Mouse (Mus musculus) heart, embryonic 11.5 days (tissue): ENCODE data around the gene Atrnl1. TPM values are rescaled to one million over a fixed set of nuclear protein-coding genes. Genes with fewer than 3 reads are reported as not detected.

ENCODE experiments used
- ATAC-seq: fragments of 200-750 bp; cut with Nextera tagmentation; replicated peaks from 2 replicates; pipeline ENCODE4 v1.8.0; 2017; ENCODE audit warnings: moderate library complexity; ENCODE audit not compliant: insufficient number of reproducible peaks, low FRiP score, low TSS enrichment
- H3K27ac ChIP-seq: fragments of 300-500 bp; sonication (generic); 2 replicates; pipeline ENCODE4 v1.5.1; 2014; ENCODE audit warnings: mild to moderate bottlenecking, low read depth, low read length
- H3K27me3 ChIP-seq: fragments of 300-500 bp; sonication (generic); 2 replicates; pipeline ENCODE4 v1.6.1; 2014; ENCODE audit warnings: mild to moderate bottlenecking, low read length, mixed read lengths; ENCODE audit not compliant: control insufficient read depth, insufficient read depth
- H3K36me3 ChIP-seq: fragments of 300-500 bp; sonication (generic); 2 replicates; pipeline ENCODE4 v1.6.1; 2014; ENCODE audit warnings: mild to moderate bottlenecking, low read length, moderate library complexity, mixed read lengths; ENCODE audit not compliant: control insufficient read depth, insufficient read depth
- H3K4me1 ChIP-seq: fragments of 300-500 bp; sonication (generic); 2 replicates; pipeline ENCODE4 v1.6.1; 2014; ENCODE audit warnings: low read length; ENCODE audit not compliant: control insufficient read depth, insufficient read depth
- H3K4me2 ChIP-seq: fragments of 300-500 bp; sonication (generic); 2 replicates; pipeline ENCODE4 v1.6.1; 2014; ENCODE audit warnings: mild to moderate bottlenecking, moderate library complexity
- H3K4me3 ChIP-seq: fragments of 300-500 bp; sonication (generic); 2 replicates; pipeline ENCODE4 v1.5.1; 2014; ENCODE audit warnings: low read depth, low read length
- H3K9ac ChIP-seq: fragments of 300-500 bp; sonication (generic); 2 replicates; pipeline ENCODE4 v1.6.1; 2014; ENCODE audit warnings: mild to moderate bottlenecking, low read depth, low read length, moderate library complexity
- H3K9me3 ChIP-seq: fragments of 300-500 bp; sonication (generic); replicated peaks from 2 replicates; pipeline ENCODE4 v1.6.1; 2016; ENCODE audit warnings: low read length; ENCODE audit not compliant: control insufficient read depth
- WGBS: fragments of 180-500 bp; shearing (Covaris S2); extraction: QIAGEN DNeasy Blood & Tissue Kit; methylation state at CpG from one replicate; pipeline ENCODE4 v1.1.7; 2014; ENCODE audit not compliant: insufficient replicate concordance; 5-methylcytosine and 5-hydroxymethylcytosine counted together
- polyA plus RNA-seq: library from polyadenylated mRNA; unstranded; fragments of >200 nt; fragmentation: Nextera tagmentation; extraction: Ambion mirVana; gene quantifications from 2 replicates; pipeline ENCODE4 v1.2.1, GENCODE M21; 2014

Gene Atrnl1
- polyA plus RNA-seq, 1 experiment from 2014 or later = 4.0 TPM

DNA sequence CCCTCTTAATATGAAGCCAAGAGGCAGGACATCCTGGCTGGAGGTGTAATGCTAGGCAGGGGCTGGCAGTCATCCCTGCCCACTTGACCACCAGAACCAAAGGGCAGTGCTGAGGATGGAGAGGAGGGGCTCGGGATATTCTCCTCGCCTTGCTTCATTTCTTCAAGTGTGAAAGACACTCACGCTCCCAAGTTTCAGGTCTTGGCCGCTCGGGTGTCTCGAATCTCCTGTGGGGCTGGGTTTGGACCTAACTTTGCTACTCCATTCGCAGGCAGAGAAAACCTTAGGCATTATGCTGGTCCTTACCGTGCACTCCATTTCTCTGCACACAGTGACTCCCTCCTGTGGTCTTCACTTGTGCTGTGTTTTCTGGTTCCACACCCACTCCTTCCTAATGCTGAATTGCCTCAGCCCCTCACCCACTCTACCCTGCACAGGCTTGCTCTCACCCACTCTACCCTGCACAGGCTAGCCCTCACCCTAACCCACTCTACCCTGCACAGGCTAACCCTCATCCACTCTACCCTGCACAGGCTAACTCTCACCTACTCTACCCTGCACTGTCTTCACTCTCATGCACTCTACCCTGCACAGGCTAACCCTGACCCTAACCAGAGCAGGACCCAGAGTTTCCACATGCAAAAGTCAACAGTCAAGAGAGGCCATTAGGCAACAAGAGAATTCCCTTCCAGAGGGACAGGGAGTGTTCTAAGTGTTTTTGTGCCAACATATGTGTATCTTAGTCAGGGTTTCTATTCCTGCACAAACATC, 410.9 kb downstream of the Atrnl1 start:
- H3K27ac ChIP-seq = no peak overlapping the region
- H3K4me1 ChIP-seq = peaks cover 6% of the 10 kb centered on the region
- H3K9me3 ChIP-seq = no peaks in the 10 kb centered on the region
- 0 out of 2 replicates have a peak, but pooled peaks cover under 1% of the 10 kb centered on the region for H3K36me3 ChIP-seq
- H3K4me2 ChIP-seq = no peak overlapping the region
- ATAC-seq = no peak
- H3K9ac ChIP-seq = no peak overlapping the region
- no peak overlapping the region for H3K4me3 ChIP-seq
- 88% methylated on average over 8 of the region's 8 CpGs for WGBS
- no peaks in the 10 kb centered on the region for H3K27me3 ChIP-seq

DNA sequence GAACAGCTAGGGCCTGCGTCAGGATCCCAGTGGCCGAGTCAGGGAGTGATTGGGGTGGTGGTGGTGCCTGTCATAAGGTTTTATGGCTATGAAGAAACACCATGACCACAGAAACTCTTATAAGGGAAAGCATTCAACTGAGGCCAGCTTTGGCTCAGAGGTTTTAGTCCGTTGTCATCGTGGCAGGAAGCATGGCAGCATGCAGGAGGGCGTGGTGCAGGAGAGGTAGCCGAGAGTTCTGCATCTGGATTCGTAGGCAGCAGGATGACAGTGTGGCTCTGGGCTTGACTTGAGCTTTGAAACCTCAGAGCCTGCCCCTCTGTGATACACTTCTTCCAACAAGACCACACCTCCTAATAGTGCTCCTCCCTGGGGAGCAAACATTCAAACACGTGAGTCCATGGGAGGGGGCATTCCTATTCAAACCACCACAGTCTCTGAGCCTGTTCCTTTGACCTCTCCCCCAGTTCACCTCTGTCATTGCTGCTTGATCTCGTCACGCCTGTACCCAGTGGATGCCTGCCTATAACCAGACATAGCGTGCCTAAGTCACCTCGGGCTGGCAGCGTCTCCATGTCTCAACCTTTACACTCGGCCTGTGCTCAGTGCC, 412.5 kb downstream of the Atrnl1 start:
- no peak for ATAC-seq
- WGBS = 82% methylated on average over 14 of the region's 14 CpGs
- Histone ChIP-seq H3K4me2 (no peak overlapping the region), H3K9ac (no peak overlapping the region), H3K36me3 (0 out of 2 replicates have a peak, but pooled peaks cover 4% of the 10 kb centered on the region), H3K9me3 (no peaks in the 10 kb centered on the region), H3K27ac (no peak overlapping the region), H3K27me3 (no peaks in the 10 kb centered on the region), H3K4me3 (no peak overlapping the region), H3K4me1 (peaks cover 6% of the 10 kb centered on the region)

DNA sequence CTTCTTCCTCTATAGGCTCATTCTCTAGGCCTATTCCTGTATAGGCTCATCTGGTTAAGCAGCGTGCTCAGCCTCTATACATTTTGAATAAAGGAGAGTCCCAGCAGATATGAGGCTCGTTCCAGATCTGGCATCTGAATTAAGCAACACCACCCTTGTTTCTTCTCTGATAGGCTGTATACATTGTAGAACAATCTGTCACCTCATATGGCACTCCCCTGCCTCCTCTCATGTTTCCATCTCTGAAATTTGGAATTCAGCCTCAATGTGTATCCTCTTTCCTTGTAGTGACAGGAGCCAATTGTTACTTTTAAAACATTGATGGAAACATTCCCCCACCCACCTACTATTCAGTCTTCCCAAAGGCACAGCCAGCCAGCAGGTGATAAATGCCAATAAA, 414.2 kb downstream of the Atrnl1 start:
- Histone ChIP-seq H3K27me3 (no peaks in the 10 kb centered on the region), H3K9me3 (no peaks in the 10 kb centered on the region; the same call in 1 of the 2 replicates), H3K9ac (no peak overlapping the region), H3K4me1 (no peaks in the 10 kb centered on the region), H3K27ac (no peak overlapping the region), H3K36me3 (0 out of 2 replicates have a peak, but pooled peaks cover 4% of the 10 kb centered on the region), H3K4me2 (no peak overlapping the region), H3K4me3 (no peak overlapping the region)
- no peak for ATAC-seq
- 78% methylated on average over 2 of the region's 2 CpGs for whole genome bisulfite sequencing

DNA sequence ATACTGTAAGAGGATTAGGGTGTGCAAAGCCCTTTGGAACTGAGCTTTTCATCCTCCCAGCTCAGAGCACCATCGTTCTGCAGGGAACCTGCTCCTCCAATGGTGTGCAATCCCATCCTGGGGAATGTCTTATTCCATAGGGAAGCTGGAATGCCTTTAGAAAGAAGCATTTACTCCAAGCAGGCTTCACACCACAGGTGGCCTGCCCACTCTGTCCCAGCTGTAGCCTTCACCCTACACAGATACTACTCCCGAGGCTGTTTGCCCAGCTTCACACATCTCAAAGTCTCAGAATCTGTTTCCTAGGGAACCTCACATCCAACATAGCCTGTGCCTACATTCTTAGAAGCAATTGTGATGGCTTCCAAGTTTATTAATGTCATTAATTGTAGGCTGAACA, 418.8 kb downstream of the Atrnl1 start:
- 67% methylated on average over 2 of the region's 2 CpGs for WGBS
- Histone ChIP-seq H3K4me2 (no peak overlapping the region), H3K9ac (no peak overlapping the region), H3K27me3 (no peaks in the 10 kb centered on the region), H3K27ac (no peak overlapping the region), H3K36me3 (0 out of 2 replicates have a peak, but pooled peaks cover 4% of the 10 kb centered on the region), H3K9me3 (no peaks in the 10 kb centered on the region; the same call in 1 of the 2 replicates), H3K4me3 (no peak overlapping the region), H3K4me1 (no peaks in the 10 kb centered on the region)
- no peak for ATAC-seq

- WGBS = 84% methylated on average over 5 of the region's 5 CpGs
- Histone ChIP-seq H3K36me3 (no peaks in the 10 kb centered on the region), H3K27ac (no peak overlapping the region), H3K4me2 (no peak overlapping the region), H3K27me3 (no peaks in the 10 kb centered on the region), H3K4me3 (no peak overlapping the region), H3K9ac (no peak overlapping the region), H3K4me1 (no peaks in the 10 kb centered on the region), H3K9me3 (no peaks in the 10 kb centered on the region; the same call in 1 of the 2 replicates)
- no peak for ATAC-seq
Observed at GRCm38 (mm10) chr19:58033241-58033640, 422.4 kb downstream of the Atrnl1 start.

- H3K4me3 ChIP-seq = no peak overlapping the region
- no peak overlapping the region for H3K4me2 ChIP-seq
- WGBS = 75% methylated on average over 3 of the region's 3 CpGs
- no peak overlapping the region for H3K27ac ChIP-seq
- H3K9ac ChIP-seq = no peak overlapping the region
- H3K9me3 ChIP-seq = no peaks in the 10 kb centered on the region
- H3K27me3 ChIP-seq = no peaks in the 10 kb centered on the region
- H3K4me1 ChIP-seq = no peaks in the 10 kb centered on the region
- H3K36me3 ChIP-seq = no peaks in the 10 kb centered on the region
- ATAC-seq = no peak
Observed at GRCm38 (mm10) chr19:58036166-58036565, 425.3 kb downstream of the Atrnl1 start.

DNA sequence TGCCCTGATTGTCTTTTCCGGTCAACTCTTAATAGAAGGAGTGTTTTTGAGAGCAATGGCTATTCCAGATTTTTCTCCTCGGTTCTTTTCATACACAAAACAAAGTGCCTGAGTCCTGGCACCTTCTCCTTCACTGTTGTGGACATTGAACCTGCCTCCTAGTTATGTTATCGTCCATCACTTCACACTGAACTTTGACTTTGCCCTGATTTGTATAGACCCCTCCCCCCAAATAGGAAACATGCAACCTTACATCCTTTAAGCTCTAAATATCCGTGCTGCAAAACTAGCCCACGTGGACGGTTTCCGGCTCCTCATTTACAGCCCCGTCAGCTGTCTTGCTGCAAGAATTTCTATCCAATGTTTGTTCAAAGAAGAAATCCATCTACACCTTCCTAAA, 432.3 kb downstream of the Atrnl1 start:
- Histone ChIP-seq H3K9me3 (no peaks in the 10 kb centered on the region), H3K4me2 (no peak overlapping the region), H3K36me3 (no peaks in the 10 kb centered on the region), H3K4me3 (no peak overlapping the region), H3K4me1 (no peaks in the 10 kb centered on the region), H3K27ac (no peak overlapping the region), H3K9ac (no peak overlapping the region), H3K27me3 (no peaks in the 10 kb centered on the region)
- WGBS = 80% methylated on average over 8 of the region's 8 CpGs
- ATAC-seq = no peak

DNA sequence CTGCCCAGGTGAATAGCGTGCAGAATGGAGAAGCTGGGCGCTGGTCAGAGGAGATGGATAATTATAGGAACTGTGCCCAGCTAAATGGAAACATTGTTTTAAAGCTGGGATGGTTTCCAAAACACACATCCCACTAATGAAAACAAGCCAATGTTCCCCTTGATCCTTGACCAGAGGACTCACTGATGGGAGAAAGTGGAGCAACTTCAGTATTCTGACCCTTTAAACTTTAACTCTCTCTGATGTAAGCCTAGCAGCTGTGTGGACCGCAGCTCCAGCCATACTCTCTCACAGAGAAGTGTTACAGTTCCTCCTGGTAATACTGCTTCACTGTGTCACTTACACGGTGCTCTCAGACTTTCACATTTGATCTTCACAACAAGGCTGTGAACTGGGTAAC, 432.7 kb downstream of the Atrnl1 start:
- no peak for ATAC-seq
- H3K4me2 ChIP-seq = no peak overlapping the region
- no peak overlapping the region for H3K27ac ChIP-seq
- no peak overlapping the region for H3K4me3 ChIP-seq
- no peaks in the 10 kb centered on the region for H3K4me1 ChIP-seq
- no peaks in the 10 kb centered on the region for H3K27me3 ChIP-seq
- H3K36me3 ChIP-seq = no peaks in the 10 kb centered on the region
- H3K9ac ChIP-seq = no peak overlapping the region
- H3K9me3 ChIP-seq = no peaks in the 10 kb centered on the region
- 62% methylated on average over 4 of the region's 4 CpGs for WGBS
